Mouse (Mus musculus) right cerebral cortex, postnatal 14 days (tissue): ENCODE data around the gene Adamts13.

Source experiments
- DNase-seq: peaks from one replicate; pipeline ENCODE4 v3.0.0; 2022

Gene Adamts13

GRCm38 (mm10) chr2:27042131-27042844, 69.1 kb downstream of the Adamts13 start:
- DNase-seq: no peak

- DNase-seq: peak; percentile 93
Measured at GRCm38 (mm10) chr2:27043461-27043860, 70.2 kb downstream of the Adamts13 start.

- DNase-seq: no peak
Measured at GRCm38 (mm10) chr2:27044166-27044565, 71.0 kb downstream of the Adamts13 start.

- DNase-seq: no peak
Measured at GRCm38 (mm10) chr2:27044641-27045040, 71.4 kb downstream of the Adamts13 start.

GRCm38 (mm10) chr2:27045979-27046770, 73.0 kb downstream of the Adamts13 start:
- DNase-seq: no peak

DNA sequence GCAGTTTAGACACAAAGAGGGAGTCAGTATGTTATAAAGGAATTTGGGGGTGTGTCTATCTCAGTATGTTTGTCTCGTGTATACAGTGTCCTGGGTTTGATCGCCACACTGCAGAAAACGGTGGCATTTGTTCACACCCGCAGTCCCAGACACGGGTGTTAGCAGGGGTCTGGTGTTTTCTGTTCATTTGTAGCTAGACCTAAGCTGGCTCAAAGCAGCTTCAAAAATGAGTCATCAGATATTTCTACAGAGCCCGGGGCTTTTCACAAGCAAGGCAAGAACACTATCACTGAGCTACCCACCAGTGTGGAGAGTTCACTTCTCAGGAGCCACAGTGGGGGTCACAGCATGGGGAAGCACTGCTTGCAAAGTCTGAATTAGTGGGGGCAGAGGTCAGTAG, 76.2 kb downstream of the Adamts13 start:
- no peak for DNase-seq

DNA sequence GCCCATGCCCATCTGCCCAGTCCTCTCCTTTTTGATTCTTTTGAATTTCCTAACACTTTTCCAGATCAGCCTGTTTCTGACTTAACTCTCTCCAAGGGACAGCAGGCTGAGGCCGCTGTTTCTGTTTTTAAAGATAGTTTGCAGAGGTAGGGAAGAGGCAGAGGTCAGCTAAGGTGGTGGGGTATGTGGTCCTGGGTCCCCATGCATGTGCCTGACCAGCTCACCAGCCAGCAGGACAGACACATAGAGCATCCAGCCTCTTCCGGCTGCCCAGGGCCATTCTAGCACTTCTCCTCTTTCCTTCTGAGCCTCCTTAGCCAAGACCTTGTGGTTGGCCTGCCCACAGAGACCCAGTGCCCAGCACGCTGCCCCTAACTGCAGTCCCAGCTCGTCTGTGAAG, 85.0 kb downstream of the Adamts13 start:
- no peak for DNase-seq

- no peak for DNase-seq
Measured at GRCm38 (mm10) chr2:27058751-27059150, 85.5 kb downstream of the Adamts13 start.

GRCm38 (mm10) chr2:27059187-27059586, 86.0 kb downstream of the Adamts13 start:
- no peak for DNase-seq
